Mouse (Mus musculus) olfactory bulb, adult 2 months (tissue): Measurements from ENCODE around the gene Tmem170.

Experiments
- CTCF ChIP-seq: fragments of 200-500 bp; IDR thresholded peaks from 2 replicates; pipeline ENCODE4 v1.5.1; 2012; ENCODE audit warnings: low read depth, mild to moderate bottlenecking, low read length, moderate library complexity; ENCODE audit not compliant: insufficient read depth
- POLR2A ChIP-seq: fragments of 200-500 bp; IDR thresholded peaks from 2 replicates; pipeline ENCODE4 v1.6.1; 2012; ENCODE audit warnings: mild to moderate bottlenecking, low read depth, low read length, moderate library complexity; ENCODE audit not compliant: insufficient read depth

DNA sequence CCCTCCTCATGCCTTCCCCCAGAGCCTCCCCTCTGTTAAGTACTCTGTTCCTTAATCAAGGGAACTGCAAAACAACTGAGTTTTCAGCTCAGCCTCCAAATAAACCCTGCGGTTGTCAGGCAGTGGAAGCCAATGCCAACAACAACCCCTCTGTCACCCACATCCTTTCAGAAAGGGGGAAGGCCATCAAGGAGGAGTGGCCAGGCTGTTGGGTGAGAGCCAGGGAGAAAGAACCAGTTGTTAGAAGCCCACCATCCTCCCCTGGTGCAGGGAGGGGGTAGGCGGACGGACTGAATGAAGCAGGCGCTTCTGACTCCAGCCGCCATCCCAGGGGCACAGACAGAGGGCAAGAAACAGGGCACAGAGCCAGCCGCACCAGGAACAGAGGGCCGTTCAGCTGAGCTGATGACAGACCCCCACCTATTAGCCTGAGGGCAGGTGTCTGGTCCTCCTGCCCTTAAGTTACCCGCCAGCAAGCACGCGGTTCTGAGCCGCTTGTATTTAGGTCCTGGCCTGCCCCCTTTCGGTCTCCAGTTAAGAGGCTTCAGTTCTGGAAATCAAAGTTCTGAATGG is 36.4 kb upstream of the Tmem170 start:
- TF ChIP-seq CTCF: no peak
- no peak for TF ChIP-seq POLR2A
